Mouse (Mus musculus): ENCODE measurements around the gene Rffl.

The Rffl gene

GRCm38 (mm10) chr11:82874924-82875323 lies 3.9 kb upstream of the Rffl start:
- DNase-seq (ENCODE audit: low spot score in 2 of 2): no peak

DNA sequence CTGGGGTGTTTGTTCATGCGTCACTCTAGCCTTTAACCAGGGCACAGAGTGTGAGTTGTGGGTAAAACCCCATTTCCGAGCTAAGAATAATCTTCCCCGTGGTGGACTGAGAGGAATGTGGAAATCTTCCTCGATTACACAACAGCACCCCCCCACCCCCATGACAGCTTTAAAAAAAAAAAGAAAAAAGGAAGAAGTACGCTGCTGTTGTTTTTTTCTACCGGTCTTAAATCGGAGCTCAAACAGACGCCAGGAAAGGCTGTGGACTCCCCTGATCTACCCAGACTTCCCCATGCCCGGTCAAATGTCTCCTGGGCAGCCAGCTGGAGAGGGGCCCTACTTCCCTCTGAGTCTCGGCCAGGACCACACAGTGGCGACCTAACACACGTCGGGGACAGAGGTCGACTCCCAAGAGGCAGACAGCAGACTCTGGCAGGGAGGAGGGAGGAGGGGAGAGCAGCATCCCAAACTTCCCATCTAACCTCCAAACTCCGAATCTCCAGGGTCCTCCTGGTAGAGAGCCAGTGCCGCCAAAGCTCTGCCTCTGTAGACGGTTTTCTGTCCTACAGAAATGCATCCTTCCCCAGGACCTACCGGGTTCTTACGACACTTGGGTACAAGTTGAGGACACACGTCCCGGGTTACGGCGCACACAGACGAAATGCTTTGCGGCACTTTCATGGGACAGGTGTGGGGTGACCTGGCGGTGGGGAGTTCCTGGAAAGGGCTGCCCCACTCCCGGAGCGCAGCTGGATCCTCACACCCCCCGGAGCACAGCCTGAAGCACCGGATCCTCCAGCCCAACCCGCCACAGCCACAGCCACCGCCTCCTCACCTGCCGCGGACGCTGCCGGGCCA lies 608 bp downstream of the Rffl start:
- DNase-seq (ENCODE audit: low spot score in 2 of 2): peak in 1 of 2 experiments; percentile 36

DNA sequence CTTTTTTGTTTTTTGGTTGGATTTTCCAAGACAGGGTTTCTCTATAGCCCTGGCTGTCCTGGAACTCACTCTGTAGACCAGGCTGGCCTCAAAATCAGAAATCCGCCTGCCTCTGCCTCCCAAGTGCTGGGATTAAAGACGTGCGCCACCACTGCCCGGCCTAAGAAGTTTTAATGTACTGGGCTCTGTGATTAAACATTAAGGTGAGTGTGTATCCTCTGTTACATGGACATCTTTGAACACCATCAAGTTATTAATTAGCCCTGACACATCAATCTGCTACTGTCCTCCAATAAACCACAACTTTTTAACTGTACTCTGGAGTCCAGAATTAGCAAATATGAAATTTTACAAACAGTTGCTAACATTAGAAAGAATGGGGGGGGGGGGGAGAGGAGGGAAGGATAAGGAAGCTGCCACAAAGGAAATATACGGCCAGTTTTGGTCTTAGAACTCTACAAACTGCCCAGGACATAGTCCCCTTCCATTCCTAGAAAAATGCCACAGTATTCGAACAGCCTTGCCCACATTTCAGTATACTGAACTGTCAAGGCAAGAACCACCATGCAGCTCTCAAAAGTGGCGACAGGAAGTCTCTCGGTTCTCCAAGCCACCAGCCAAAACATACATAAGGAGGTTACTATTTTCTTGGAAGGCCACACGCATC lies 1.4 kb downstream of the Rffl start:
- DNase-seq (ENCODE audit: low spot score in 2 of 2): no peak

DNA sequence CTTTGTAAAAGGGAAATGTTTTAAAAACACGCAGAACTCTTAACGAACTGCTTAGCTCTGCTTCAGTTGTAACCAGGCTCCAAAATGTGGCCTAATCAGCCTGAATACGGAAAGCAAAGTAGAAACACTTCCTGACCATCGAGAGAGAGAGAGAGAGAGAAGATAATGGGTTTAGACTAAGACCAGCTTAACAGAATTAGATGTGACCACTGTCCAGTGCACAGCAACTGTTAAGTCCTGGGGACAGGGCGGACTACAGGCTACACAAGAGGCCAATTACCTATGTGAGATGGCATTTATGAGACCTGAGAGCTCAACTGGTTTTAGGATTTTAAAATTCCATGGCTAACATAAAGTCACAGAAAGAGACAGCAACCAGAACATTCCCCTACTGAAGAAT lies 3.1 kb downstream of the Rffl start:
- DNase-seq (ENCODE audit: low spot score in 2 of 2): no peak

DNA sequence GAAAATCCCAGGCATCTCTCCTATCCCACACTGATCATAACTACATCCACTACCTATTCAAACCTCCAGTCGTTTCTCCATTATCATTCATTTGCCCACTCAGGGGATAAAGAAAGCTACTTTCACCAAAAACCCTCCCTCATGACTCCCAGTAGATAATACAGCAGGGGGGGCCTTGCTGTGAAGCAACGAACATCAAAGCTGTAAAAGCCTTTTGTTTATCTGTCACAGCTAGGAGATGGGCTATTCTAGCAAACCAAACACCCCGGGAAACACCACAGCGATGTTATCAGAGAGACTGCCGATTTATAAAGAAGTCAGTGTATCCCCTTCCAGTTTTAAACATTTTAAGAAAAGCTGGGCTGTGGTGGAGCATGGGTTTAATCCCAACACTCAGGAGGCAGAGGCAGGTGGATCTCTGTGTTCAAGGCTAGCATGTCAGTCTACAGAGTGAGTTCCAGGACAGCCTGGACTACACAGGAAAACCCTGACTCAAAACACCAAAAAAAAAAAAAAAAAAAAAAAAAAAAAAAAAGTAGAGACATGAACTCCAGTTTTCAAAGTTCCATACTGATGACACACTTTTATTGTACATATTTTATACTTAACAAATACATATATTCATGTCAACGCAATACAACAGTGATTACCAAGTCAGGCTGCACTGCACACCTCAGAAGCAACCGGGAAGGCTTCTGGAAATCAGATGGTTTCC lies 4.0 kb downstream of the Rffl start:
- DNase-seq (ENCODE audit: low spot score in 2 of 2): no peak

GRCm38 (mm10) chr11:82865957-82866356 lies 5.1 kb downstream of the Rffl start:
- no peak for DNase-seq (ENCODE audit: low spot score in 2 of 2)

- no peak for DNase-seq (ENCODE audit: low spot score in 2 of 2)
Observed at GRCm38 (mm10) chr11:82863488-82863931, 7.5 kb downstream of the Rffl start.

GRCm38 (mm10) chr11:82863059-82863458 lies 8.0 kb downstream of the Rffl start:
- no peak for DNase-seq (ENCODE audit: low spot score in 2 of 2)

DNA sequence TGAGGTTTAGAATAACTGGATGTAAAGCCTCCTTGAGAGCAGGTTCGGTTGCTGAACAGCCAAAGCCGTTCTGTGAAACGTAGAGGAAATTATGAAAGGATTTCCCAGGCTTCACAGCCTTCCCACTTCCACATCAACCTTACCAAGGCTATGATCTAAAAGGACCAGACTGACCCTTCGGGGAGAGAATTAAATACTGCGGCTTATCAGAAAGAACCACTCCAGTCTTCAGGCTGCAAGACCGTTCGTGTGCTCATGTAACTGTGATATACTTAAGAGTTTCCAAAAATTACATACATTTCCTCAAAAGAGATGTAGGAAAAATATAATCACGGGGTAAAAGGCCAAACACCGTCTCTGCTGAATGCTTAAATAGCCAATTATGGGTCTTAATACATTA lies 8.4 kb downstream of the Rffl start:
- no peak for DNase-seq (ENCODE audit: low spot score in 2 of 2)

GRCm38 (mm10) chr11:82861558-82861957 lies 9.5 kb downstream of the Rffl start:
- no peak for DNase-seq (ENCODE audit: low spot score in 2 of 2)

DNA sequence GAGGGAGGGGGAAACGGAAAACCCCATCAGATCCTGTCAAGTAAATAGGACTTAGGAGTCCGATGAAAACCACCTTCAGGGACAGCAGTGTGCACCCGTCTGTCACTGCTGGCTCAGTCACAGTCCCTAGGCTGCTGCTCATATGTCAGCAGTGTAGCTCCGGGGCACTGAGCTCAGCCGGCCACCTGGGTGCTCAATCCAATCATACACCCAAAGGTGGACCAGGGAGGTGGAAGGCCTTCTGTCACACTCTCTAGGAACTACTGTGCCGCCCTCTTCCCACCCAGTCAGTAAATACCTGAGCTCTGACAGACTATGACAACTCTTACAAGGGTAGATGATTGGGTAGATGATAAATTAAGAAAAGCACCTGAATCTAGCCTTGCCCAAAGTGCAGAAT lies 10.3 kb downstream of the Rffl start:
- DNase-seq (ENCODE audit: low spot score in 2 of 2): no peak

DNA sequence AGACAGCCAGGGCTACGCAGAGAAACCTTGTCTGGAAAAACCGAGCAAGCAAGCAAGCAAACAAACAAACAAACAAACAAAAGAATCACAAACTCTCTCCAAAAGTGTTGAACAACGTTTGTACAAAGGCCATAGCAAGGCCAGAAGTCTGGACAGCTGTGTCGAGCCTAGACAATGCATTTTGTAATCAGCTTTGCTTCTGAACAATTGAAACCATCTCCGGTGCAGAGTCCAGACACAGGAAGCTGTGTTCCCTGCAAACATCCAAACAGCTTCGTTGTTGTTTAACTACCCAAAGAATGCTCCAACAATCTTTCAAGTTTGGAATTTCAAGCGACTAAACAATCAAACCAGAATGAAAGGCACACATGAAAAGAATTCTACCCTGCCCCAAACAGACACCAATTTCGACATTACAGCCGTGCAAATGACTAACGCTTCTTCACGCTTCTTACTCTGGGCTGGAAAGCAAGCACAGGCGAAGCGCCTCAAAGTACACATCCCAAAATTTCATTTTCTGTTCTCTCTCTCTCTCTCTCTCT lies 13.6 kb downstream of the Rffl start:
- no peak for DNase-seq (ENCODE audit: low spot score in 2 of 2)

GRCm38 (mm10) chr11:82856032-82856431 lies 15.0 kb downstream of the Rffl start:
- DNase-seq (ENCODE audit: low spot score in 2 of 2): no peak

GRCm38 (mm10) chr11:82855327-82855973 lies 15.6 kb downstream of the Rffl start:
- no peak for DNase-seq (ENCODE audit: low spot score in 2 of 2)

- DNase-seq (ENCODE audit: low spot score in 2 of 2): no peak
Observed at GRCm38 (mm10) chr11:82854111-82854510, 16.9 kb downstream of the Rffl start.

DNA sequence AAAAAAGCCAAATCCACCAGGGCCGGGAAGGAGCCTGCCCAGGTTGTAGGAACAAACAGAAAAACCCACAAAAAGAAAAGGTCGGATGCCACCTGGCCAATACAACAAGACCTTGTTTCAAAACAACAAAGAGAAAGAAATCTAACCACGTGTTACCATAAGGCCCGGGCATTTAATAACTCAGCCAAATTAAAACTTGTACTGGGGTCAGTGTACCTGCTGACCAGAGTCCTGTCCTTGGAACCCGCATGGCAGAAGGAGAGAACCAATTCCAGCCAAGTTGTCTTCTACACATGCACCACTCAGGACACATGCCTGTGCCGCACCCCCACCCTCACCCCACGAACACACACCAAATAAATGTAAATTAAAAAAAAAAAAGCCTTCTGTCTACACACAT lies 18.1 kb downstream of the Rffl start:
- DNase-seq (ENCODE audit: low spot score in 2 of 2): no peak

DNA sequence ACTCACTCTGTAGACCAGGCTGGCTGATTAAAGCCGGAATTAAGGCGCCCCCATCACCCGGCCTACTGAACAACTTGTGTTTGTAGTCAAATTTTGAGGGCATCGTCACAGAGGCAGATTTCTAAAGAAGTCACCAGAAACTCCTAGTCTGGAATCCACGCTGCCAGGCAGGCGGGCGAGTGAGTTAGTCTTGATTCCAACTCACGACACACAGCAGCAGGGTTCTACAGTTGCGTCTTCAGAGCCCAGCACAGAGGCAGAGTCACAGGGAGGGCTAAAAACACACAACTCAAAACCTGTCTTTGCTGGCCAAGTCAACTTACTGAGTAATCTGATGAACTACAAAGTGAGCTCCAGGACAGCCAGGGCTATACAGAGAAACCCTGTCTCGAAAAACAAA lies 18.5 kb downstream of the Rffl start:
- DNase-seq (ENCODE audit: low spot score in 2 of 2): no peak

DNA sequence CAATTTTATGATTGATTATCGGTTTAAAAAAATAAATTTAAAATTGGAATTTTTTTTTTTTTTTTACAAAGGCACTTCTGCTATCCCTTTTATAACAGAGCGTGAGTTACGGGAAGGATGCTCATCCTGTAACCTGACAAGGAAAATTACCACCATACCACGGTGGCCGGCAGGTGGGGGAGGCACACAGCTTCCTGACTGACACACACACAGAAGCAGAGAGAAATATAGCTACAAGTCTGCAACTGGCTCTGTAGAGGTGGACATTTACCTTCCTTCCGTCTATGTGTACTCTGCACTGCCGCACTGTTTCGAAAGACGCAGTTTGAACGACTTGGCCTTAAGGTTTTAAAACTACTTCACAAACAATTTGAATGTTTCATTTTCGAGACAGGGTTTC lies 18.9 kb downstream of the Rffl start:
- no peak for DNase-seq (ENCODE audit: low spot score in 2 of 2)

GRCm38 (mm10) chr11:82850259-82850658 lies 20.8 kb downstream of the Rffl start:
- DNase-seq (ENCODE audit: low spot score in 2 of 2): no peak

GRCm38 (mm10) chr11:82847571-82848000 lies 23.4 kb downstream of the Rffl start:
- no peak for DNase-seq (ENCODE audit: low spot score in 2 of 2)

DNA sequence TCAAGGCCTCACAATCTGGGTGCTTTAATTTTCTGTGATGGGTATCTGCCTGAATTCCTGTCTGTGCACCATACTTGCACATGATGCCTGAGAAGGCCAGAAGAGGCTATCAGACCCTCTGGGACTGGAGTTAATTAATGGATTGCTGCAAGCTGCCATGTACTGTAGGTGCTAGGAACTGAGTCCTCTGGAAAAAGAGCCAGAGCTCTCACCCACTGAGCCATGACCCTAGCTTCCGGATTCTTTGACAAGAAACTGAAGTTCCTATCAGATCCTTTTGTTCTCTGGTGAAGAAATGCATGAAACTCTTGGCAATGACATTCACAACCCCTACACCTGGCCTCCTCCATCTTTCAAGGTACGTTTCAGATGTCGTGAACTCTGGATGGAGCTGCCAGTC lies 24.1 kb downstream of the Rffl start:
- no peak for DNase-seq (ENCODE audit: low spot score in 2 of 2)

DNA sequence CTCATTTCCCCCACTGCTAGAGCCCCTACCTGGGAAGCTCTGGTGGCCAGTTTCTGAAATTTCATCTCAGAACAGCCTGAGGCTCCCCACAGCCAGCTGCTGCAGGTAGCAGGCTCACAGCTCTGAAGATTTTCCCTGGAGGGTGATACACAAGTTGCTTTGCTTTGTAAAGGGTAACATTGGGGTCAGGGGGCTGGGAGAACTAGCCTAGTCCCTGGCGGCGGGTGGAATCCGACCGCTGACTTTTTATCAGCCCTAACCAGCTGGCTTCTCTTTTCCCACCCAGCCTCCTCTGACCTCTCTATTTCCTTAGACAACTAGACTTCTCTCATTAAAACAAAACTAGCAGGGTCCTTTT lies 25.0 kb downstream of the Rffl start:
- DNase-seq (ENCODE audit: low spot score in 2 of 2): no peak

Measured in thymus, postnatal 10 days (tissue).